Mouse (Mus musculus) erythroblast, embryonic 14.5 days (primary cell): ENCODE measurements around the gene Serinc3.

Experiments used
- GATA1 ChIP-seq: IDR thresholded peaks from 2 replicates; pipeline ENCODE4 v1.6.1; 2012; ENCODE audit warnings: low read length, inconsistent platforms, mixed read lengths
- TAL1 ChIP-seq: IDR thresholded peaks from 3 replicates; pipeline ENCODE4 v1.6.1; 2012; ENCODE audit warnings: low read length, inconsistent platforms, mixed read lengths

GRCm38 (mm10) chr2:163646461-163647080 lies 1.6 kb upstream of the Serinc3 start:
- no peak for TF ChIP-seq TAL1
- no peak for TF ChIP-seq GATA1
